Mouse (Mus musculus): ENCODE data around the gene Atp11b.

Gene Atp11b

GRCm38 (mm10) chr3:35753825-35754767, at the start of gene Atp11b:
Gene Atp11b, plus strand, starts transcription at chr3:35754106.
- peak; percentile 16 to 57 for DNase-seq (ENCODE audit: low spot score in 2 of 2)

- DNase-seq (ENCODE audit: low spot score in 2 of 2) = no peak
These were observed 49.6 kb upstream of the Atp11b start for GRCm38 (mm10) chr3:35704328-35704613.

GRCm38 (mm10) chr3:35719531-35720205, 34.2 kb upstream of the Atp11b start:
- DNase-seq (ENCODE audit: low spot score in 2 of 2) = no peak

- DNase-seq (ENCODE audit: low spot score in 2 of 2) = no peak
These were observed 33.1 kb upstream of the Atp11b start for GRCm38 (mm10) chr3:35720801-35721200.

GRCm38 (mm10) chr3:35721818-35722446, 32.0 kb upstream of the Atp11b start:
- no peak for DNase-seq (ENCODE audit: low spot score in 2 of 2)

GRCm38 (mm10) chr3:35722811-35723210, 31.1 kb upstream of the Atp11b start:
- no peak for DNase-seq (ENCODE audit: low spot score in 2 of 2)

- DNase-seq (ENCODE audit: low spot score in 2 of 2) = peak in 1 of 2 experiments; percentile 13
These were observed 30.2 kb upstream of the Atp11b start for GRCm38 (mm10) chr3:35723586-35724322.

- no peak for DNase-seq (ENCODE audit: low spot score in 2 of 2)
These were observed 28.8 kb upstream of the Atp11b start for GRCm38 (mm10) chr3:35725096-35725495.

- DNase-seq (ENCODE audit: low spot score in 2 of 2) = no peak
These were observed 27.0 kb upstream of the Atp11b start for GRCm38 (mm10) chr3:35726936-35727335.

- DNase-seq (ENCODE audit: low spot score in 2 of 2) = no peak
These were observed 24.4 kb upstream of the Atp11b start for GRCm38 (mm10) chr3:35729490-35729889.

- no peak for DNase-seq (ENCODE audit: low spot score in 2 of 2)
These were observed 21.7 kb upstream of the Atp11b start for GRCm38 (mm10) chr3:35731981-35732777.

GRCm38 (mm10) chr3:35732778-35733147, 21.1 kb upstream of the Atp11b start:
- DNase-seq (ENCODE audit: low spot score in 2 of 2) = no peak

GRCm38 (mm10) chr3:35734509-35734908, 19.4 kb upstream of the Atp11b start:
- no peak for DNase-seq (ENCODE audit: low spot score in 2 of 2)

- DNase-seq (ENCODE audit: low spot score in 2 of 2) = no peak
These were observed 15.8 kb upstream of the Atp11b start for GRCm38 (mm10) chr3:35738071-35738470.

GRCm38 (mm10) chr3:35745010-35745409, 8.9 kb upstream of the Atp11b start:
- no peak for DNase-seq (ENCODE audit: low spot score in 2 of 2)

GRCm38 (mm10) chr3:35746840-35747456, 7.0 kb upstream of the Atp11b start:
- no peak for DNase-seq (ENCODE audit: low spot score in 2 of 2)

GRCm38 (mm10) chr3:35750286-35750685, 3.6 kb upstream of the Atp11b start:
- no peak for DNase-seq (ENCODE audit: low spot score in 2 of 2)

GRCm38 (mm10) chr3:35751724-35752123, 2.2 kb upstream of the Atp11b start:
- DNase-seq (ENCODE audit: low spot score in 2 of 2) = no peak

GRCm38 (mm10) chr3:35762735-35763134, 8.8 kb downstream of the Atp11b start:
- DNase-seq (ENCODE audit: low spot score in 2 of 2) = no peak
